Mouse (Mus musculus) ES-E14 (cell line): ENCODE data around the gene Tubgcp2.

Source experiments
- CHD2 ChIP-seq: IDR thresholded peaks from 2 replicates; pipeline ENCODE4 v1.6.1; 2014; ENCODE audit warnings: mild to moderate bottlenecking, low read depth, low read length, inconsistent platforms
- HCFC1 ChIP-seq: IDR thresholded peaks from 2 replicates; pipeline ENCODE4 v1.6.1; 2012; ENCODE audit warnings: low read length, inconsistent platforms, borderline replicate concordance; ENCODE audit not compliant: insufficient read depth
- MAFK ChIP-seq: IDR thresholded peaks from 2 replicates; pipeline ENCODE4 v1.6.1; 2014; ENCODE audit warnings: mild to moderate bottlenecking, low read depth, low read length, inconsistent platforms; ENCODE audit not compliant: insufficient read depth
- ZC3H11A ChIP-seq: IDR thresholded peaks from 2 replicates; pipeline ENCODE4 v1.6.1; 2012; ENCODE audit warnings: low read depth, mild to moderate bottlenecking, inconsistent platforms, low read length, borderline replicate concordance
- ZNF384 ChIP-seq: IDR thresholded peaks from 2 replicates; pipeline ENCODE4 v1.6.1; 2012; ENCODE audit warnings: low read depth, low read length, inconsistent platforms

DNA sequence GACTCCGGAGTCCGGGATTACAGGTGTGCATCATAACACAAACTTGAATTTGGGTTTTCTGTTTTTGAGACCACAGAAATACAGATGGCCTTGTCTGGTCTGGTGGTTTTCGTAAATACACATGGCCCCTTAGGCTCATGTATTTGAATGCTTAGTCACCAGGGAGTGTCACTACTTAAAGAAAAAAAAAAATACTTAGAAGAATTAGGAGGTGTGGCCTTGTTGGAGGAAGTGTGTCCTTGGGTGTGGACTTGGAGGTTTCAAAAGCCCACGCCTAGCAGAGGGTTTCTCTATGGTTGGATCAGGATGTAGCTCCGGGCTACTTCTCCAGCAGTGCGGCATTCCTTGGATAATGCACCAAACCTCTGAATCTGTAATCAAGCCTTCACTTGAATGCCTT lies 41.2 kb upstream of the Tubgcp2 start:
- peak; percentile 35; the same call in 1 of the 2 replicates for TF ChIP-seq ZNF384
- no peak for TF ChIP-seq CHD2
- no peak for TF ChIP-seq MAFK
- TF ChIP-seq ZC3H11A, result no peak
- no peak for TF ChIP-seq HCFC1
